Mouse (Mus musculus) stomach, embryonic 16.5 days (tissue): Measurements from ENCODE around the gene Sugct. TPM values are rescaled to one million over a fixed set of nuclear protein-coding genes. Genes with fewer than 3 reads are reported as not detected.
"Not testable (repeated sequence)": the region's sequence is repeated elsewhere in the genome, so short reads cannot be mapped to it uniquely, and the experiment has no call there.

ENCODE experiments used
- ATAC-seq: fragments of 200-750 bp; cut with Nextera tagmentation; 2 replicates; pipeline ENCODE4 v1.8.0; 2017; ENCODE audit warnings: moderate number of reproducible peaks, moderate TSS enrichment; ENCODE audit not compliant: insufficient read depth, low FRiP score
- H3K27ac ChIP-seq: fragments of 300-500 bp; sonication (generic); 2 replicates; pipeline ENCODE4 v1.5.1; 2014; ENCODE audit warnings: low read length
- H3K27me3 ChIP-seq: fragments of 300-500 bp; sonication (generic); 2 replicates; pipeline ENCODE4 v1.6.1; 2014; ENCODE audit warnings: low read length, control low read depth, mixed read lengths; ENCODE audit not compliant: control insufficient read depth, insufficient read depth
- H3K36me3 ChIP-seq: fragments of 300-500 bp; sonication (generic); 2 replicates; pipeline ENCODE4 v1.6.1; 2014; ENCODE audit warnings: low read length; ENCODE audit not compliant: control insufficient read depth, insufficient read depth
- H3K4me1 ChIP-seq: fragments of 300-500 bp; sonication (generic); 2 replicates; pipeline ENCODE4 v1.6.1; 2014; ENCODE audit warnings: low read length, control low read depth, mixed read lengths; ENCODE audit not compliant: control insufficient read depth, insufficient read depth
- H3K4me2 ChIP-seq: fragments of 300-500 bp; sonication (generic); 2 replicates; pipeline ENCODE4 v1.6.1; 2014; ENCODE audit warnings: low read depth, low read length, mixed read lengths
- H3K4me3 ChIP-seq: fragments of 300-500 bp; sonication (generic); replicated peaks from 2 replicates; pipeline ENCODE4 v1.5.1; 2014; ENCODE audit warnings: mild to moderate bottlenecking, low read length
- H3K9ac ChIP-seq: fragments of 300-500 bp; sonication (generic); 2 replicates; pipeline ENCODE4 v1.6.1; 2014; ENCODE audit warnings: low read length
- H3K9me3 ChIP-seq: fragments of 300-500 bp; sonication (generic); replicated peaks from 2 replicates; pipeline ENCODE4 v1.6.1; 2016; ENCODE audit warnings: low read length, control low read depth; ENCODE audit not compliant: control insufficient read depth
- WGBS: fragments of 180-500 bp; shearing (Covaris S2); extraction: QIAGEN DNeasy Blood & Tissue Kit; methylation state at CpG from one replicate; pipeline ENCODE4 v1.1.7; 2014; 5-methylcytosine and 5-hydroxymethylcytosine counted together
- polyA plus RNA-seq: library from polyadenylated mRNA; unstranded; fragments of >200 nt; fragmentation: Nextera tagmentation; extraction: Ambion mirVana; gene quantifications from 2 replicates; pipeline ENCODE4 v1.2.1, GENCODE M21; 2015

The Sugct gene
- polyA plus RNA-seq, 1 experiment from 2014 or later, result 6.6 TPM

GRCm38 (mm10) chr13:16878056-16878455, 817.3 kb downstream of the Sugct start:
- H3K4me2 ChIP-seq, result no peak overlapping the region
- ATAC-seq, result no peak
- no peaks in the 10 kb centered on the region for H3K9me3 ChIP-seq
- H3K9ac ChIP-seq, result no peak overlapping the region
- H3K27ac ChIP-seq, result no peak overlapping the region
- no peaks in the 10 kb centered on the region for H3K36me3 ChIP-seq
- H3K4me1 ChIP-seq, result no peaks in the 10 kb centered on the region
- H3K4me3 ChIP-seq, result no peak overlapping the region
- 72% methylated on average over 1 of the region's 1 CpGs for WGBS
- H3K27me3 ChIP-seq, result no peaks in the 10 kb centered on the region

- 57% methylated on average over 2 of the region's 2 CpGs for WGBS
- no peaks in the 10 kb centered on the region for H3K36me3 ChIP-seq
- H3K27ac ChIP-seq, result no peak overlapping the region
- no peak overlapping the region for H3K4me2 ChIP-seq
- no peak overlapping the region for H3K4me3 ChIP-seq
- H3K9me3 ChIP-seq, result no peaks in the 10 kb centered on the region
- no peaks in the 10 kb centered on the region for H3K27me3 ChIP-seq
- no peaks in the 10 kb centered on the region for H3K4me1 ChIP-seq
- H3K9ac ChIP-seq, result no peak overlapping the region
- no peak for ATAC-seq
These were observed 835.4 kb downstream of the Sugct start for GRCm38 (mm10) chr13:16859986-16860385.

DNA sequence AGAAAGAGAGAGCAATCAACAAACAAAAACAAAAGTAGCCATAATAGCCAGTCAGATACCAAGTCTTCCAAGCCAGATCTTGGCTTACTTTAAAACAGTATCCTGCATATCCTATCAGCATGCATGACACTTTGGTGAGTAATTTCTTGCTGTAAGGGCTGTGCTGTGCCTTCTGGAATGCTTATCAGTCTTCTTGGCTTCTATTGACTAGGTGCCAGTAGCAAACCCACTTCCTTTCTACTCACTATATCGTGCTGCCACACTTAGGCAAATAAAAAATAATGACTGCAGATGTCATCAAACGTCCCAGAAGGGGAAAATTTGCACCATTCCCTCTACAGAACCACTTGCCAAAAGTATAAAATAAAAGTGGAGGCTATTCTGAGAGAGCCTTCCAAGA, 848.1 kb downstream of the Sugct start:
- 29% methylated on average over 2 of the region's 2 CpGs for WGBS
- Histone ChIP-seq H3K27me3 (no peaks in the 10 kb centered on the region), H3K4me1 (no peaks in the 10 kb centered on the region), H3K4me2 (no peak overlapping the region), H3K36me3 (no peaks in the 10 kb centered on the region), H3K4me3 (no peak overlapping the region), H3K27ac (no peak overlapping the region), H3K9me3 (no peaks in the 10 kb centered on the region; the same call in 1 of the 2 replicates), H3K9ac (no peak overlapping the region)
- ATAC-seq, result no peak

DNA sequence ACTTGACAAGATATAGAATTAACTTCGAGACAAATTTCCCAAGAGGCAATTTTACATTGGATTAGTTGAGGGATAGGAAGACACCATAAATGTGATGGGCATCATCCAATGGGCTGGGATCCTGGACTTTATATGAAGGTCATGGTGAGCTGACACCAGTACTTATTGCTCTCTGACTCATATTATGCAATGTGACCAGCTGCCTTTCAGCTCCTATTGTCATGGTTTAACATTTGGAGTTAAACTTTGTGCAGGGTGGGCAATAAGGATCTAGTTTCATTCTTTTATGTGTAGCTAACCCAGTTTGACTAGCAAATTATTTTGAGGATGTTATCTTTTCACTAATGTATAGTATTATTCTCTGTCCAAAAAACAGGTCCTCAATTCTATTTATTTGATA, 854.4 kb downstream of the Sugct start:
- H3K4me3 ChIP-seq, result no peak overlapping the region
- no peak for ATAC-seq
- 78% methylated on average over 1 of the region's 1 CpGs for WGBS
- H3K4me2 ChIP-seq, result no peak overlapping the region
- H3K9me3 ChIP-seq, result no peaks in the 10 kb centered on the region; the same call in 1 of the 2 replicates
- no peaks in the 10 kb centered on the region for H3K4me1 ChIP-seq
- H3K27me3 ChIP-seq, result no peaks in the 10 kb centered on the region
- H3K9ac ChIP-seq, result no peak overlapping the region
- no peaks in the 10 kb centered on the region for H3K36me3 ChIP-seq
- no peak overlapping the region for H3K27ac ChIP-seq

DNA sequence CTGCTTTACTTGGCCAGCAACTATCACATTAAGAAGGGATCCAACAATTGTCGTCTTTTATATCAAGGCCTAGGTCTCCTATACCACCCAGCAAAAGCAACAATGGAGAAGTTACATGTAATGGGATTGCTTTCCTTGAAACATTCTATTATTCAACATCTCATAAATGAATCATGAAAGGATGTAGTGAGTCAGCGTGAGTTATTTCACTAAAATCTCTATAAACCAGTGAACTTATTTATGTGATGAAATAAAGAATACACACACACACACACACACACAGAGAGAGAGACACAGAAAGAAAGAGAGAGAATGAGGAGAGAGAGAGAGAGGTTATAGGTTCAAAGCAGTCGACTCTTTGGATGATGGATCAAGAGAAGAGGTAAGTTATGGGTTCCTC, 856.9 kb downstream of the Sugct start:
- H3K27me3 ChIP-seq, result no peaks in the 10 kb centered on the region
- no peak overlapping the region for H3K4me2 ChIP-seq
- WGBS, result 84% methylated on average over 3 of the region's 3 CpGs
- H3K9me3 ChIP-seq, result no peaks in the 10 kb centered on the region; the same call in 1 of the 2 replicates
- H3K4me1 ChIP-seq, result no peaks in the 10 kb centered on the region
- H3K9ac ChIP-seq, result no peak overlapping the region
- no peaks in the 10 kb centered on the region for H3K36me3 ChIP-seq
- no peak for ATAC-seq
- H3K27ac ChIP-seq, result no peak overlapping the region
- H3K4me3 ChIP-seq, result no peak overlapping the region

- Histone ChIP-seq H3K9me3 (no peaks in the 10 kb centered on the region), H3K27ac (no peak overlapping the region), H3K4me3 (no peak overlapping the region), H3K4me2 (no peak overlapping the region), H3K9ac (no peak overlapping the region), H3K4me1 (no peaks in the 10 kb centered on the region), H3K36me3 (no peaks in the 10 kb centered on the region), H3K27me3 (no peaks in the 10 kb centered on the region)
- 49% methylated on average over 2 of the region's 2 CpGs for WGBS
- ATAC-seq, result no peak
These were observed 860.2 kb downstream of the Sugct start for GRCm38 (mm10) chr13:16835111-16835510.

GRCm38 (mm10) chr13:16833069-16833468, 862.3 kb downstream of the Sugct start:
- H3K9ac ChIP-seq, result no peak overlapping the region
- H3K4me1 ChIP-seq, result no peaks in the 10 kb centered on the region
- no peak for ATAC-seq
- no peak overlapping the region for H3K4me2 ChIP-seq
- no peak overlapping the region for H3K27ac ChIP-seq
- H3K36me3 ChIP-seq, result no peaks in the 10 kb centered on the region
- H3K27me3 ChIP-seq, result no peaks in the 10 kb centered on the region
- H3K4me3 ChIP-seq, result no peak overlapping the region
- no peaks in the 10 kb centered on the region for H3K9me3 ChIP-seq

- H3K27ac ChIP-seq, result no peak overlapping the region
- H3K4me2 ChIP-seq, result no peak overlapping the region
- H3K4me1 ChIP-seq, result no peaks in the 10 kb centered on the region
- H3K4me3 ChIP-seq, result no peak overlapping the region
- 71% methylated on average over 8 of the region's 8 CpGs for WGBS
- ATAC-seq, result no peak
- H3K27me3 ChIP-seq, result no peaks in the 10 kb centered on the region
- H3K9me3 ChIP-seq, result no peaks in the 10 kb centered on the region
- no peaks in the 10 kb centered on the region for H3K36me3 ChIP-seq
- H3K9ac ChIP-seq, result no peak overlapping the region
These were observed 863.5 kb downstream of the Sugct start for GRCm38 (mm10) chr13:16831840-16832239.

DNA sequence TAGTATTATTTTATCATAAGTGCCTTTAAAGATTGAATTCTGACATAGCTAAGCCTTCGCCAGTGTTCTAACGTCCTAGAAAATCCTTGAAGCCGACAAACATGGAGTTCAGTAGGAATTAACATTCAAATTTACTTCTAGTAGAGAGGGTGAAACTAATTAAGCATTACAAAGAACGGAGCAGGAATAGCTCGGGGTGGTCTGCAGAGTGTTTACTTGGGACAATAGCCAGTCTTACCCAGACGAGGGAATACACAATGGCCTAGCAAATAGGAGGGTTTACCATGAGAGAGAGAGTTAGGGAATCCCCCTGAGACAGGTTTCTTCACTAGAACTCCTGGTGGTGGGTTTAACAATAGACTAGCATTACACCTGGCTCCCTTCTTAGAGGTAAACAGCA, 865.1 kb downstream of the Sugct start:
- not testable (repeated sequence) for H3K4me3 ChIP-seq, H3K4me2 ChIP-seq, H3K27me3 ChIP-seq, ATAC-seq, H3K27ac ChIP-seq, H3K4me1 ChIP-seq, H3K9ac ChIP-seq, H3K9me3 ChIP-seq, H3K36me3 ChIP-seq
- 64% methylated on average over 6 of the region's 6 CpGs for WGBS

- peak; percentile 58; the same call in 1 of the 2 replicates for ATAC-seq
- no peaks in the 10 kb centered on the region for H3K4me1 ChIP-seq
- WGBS, result 44% methylated on average over 2 of the region's 2 CpGs
These were observed 865.8 kb downstream of the Sugct start for GRCm38 (mm10) chr13:16829589-16829988.

More at GRCm38 (mm10) chr13:16829589-16829988, 865.8 kb downstream of the Sugct start:
- Histone ChIP-seq H3K36me3 (no peaks in the 10 kb centered on the region), H3K4me2 (no peak overlapping the region), H3K27ac (no peak overlapping the region), H3K9me3 (no peaks in the 10 kb centered on the region), H3K4me3 (no peak overlapping the region), H3K27me3 (no peaks in the 10 kb centered on the region), H3K9ac (no peak overlapping the region)
